Mouse (Mus musculus) cortical plate, adult 2 months (tissue): ENCODE data around the gene Rhbg.

Source experiments
- CTCF ChIP-seq: fragments of 200-500 bp; IDR thresholded peaks from 2 replicates; pipeline ENCODE4 v1.5.1; 2011; ENCODE audit warnings: mild to moderate bottlenecking, control low read depth, low read length; ENCODE audit not compliant: insufficient read depth; ENCODE audit errors: extremely low read depth
- POLR2A ChIP-seq: fragments of 200-500 bp; IDR thresholded peaks from 2 replicates; pipeline ENCODE4 v1.6.1; 2011; ENCODE audit warnings: mild to moderate bottlenecking, low read length, control low read depth; ENCODE audit not compliant: insufficient read depth; ENCODE audit errors: extremely low read depth

GRCm38 (mm10) chr3:88256382-88256781 is 1.9 kb upstream of the Rhbg start:
- no peak for TF ChIP-seq CTCF
- no peak for TF ChIP-seq POLR2A
